Mouse (Mus musculus) layer of hippocampus, postnatal 14 days (tissue): ENCODE measurements around the gene Cyb5b. TPM values are rescaled to one million over a fixed set of nuclear protein-coding genes. Genes with fewer than 3 reads are reported as not detected.

Experiments used
- DNase-seq, 2 experiments: peaks; one replicate each; pipeline ENCODE4 v3.0.0; 2021 to 2022; ENCODE audit warnings: low spot score in 2 of 2, mixed read lengths in 1 of 2
- total RNA-seq, 2 experiments: library from RNA; stranded (reverse); gene quantifications; 2 replicates each; pipeline ENCODE4 v1.2.3; 2021

Gene Cyb5b
- total RNA-seq, 2 experiments from 2014 or later, result 89.7 to 98.4 TPM

DNA sequence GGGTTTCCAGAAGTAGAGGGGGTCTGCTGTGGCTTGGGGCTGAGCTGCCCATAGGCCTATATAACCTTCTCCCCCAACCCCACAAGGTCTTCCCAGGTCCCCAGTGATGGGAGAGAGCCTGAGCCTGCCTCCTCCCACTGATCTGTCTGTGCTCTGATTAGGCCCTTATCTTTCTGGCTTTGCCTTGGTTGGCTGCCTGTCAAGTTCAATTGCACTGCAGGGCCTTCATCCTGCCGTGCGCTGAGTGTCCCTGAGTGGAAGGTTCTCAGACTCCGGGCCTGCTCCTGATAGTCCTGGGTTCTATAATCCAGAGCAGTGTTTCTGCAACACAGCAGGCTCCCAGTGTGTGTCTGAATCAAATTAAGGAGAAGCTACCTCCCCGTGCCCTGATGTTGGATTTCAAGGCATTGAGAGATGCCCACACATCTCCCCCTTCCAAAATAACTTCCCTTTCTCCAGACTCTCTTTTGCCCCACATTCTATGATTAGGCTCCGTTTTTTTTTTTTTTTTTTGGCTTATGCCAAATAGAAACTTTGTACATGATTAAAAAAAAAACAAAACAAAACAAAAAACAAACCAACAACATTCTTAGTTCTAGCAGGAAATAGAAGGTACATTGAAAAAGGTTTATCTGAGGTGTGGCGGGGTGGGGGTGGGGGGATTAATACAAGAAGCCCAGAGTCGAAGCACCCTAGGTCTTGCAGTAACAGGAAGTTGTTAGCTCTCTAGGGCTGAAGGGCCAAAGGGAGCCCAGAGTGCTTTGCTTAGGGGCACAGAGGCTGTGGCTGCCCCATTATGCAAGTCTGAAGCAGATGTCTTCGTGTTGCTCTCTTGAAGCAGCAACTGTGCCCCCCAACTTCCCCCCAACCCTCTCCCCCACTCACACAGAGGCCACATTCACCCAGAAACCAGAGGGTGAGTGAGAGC, 71.7 kb downstream of the Cyb5b start:
- no peak for DNase-seq

DNA sequence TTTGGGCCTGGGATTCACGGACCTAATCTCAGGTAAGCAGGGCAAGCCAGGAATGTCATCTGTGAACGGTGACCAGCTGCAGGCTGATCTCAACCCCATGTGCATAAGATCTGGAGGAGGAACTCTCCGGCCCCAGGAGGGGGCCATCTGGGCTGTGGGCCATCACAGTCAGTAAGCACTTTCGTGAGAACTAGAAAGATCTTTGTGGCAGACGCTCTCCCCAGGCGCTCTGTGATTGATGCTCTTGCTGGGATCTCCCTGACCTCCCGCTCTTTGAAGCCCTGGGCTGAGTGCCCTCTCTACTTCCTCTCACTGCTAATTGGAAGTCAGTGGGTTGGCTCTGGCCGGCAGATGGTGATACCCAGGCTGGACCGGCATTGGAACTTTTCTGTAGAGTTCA, 75.7 kb downstream of the Cyb5b start:
- no peak for DNase-seq

DNA sequence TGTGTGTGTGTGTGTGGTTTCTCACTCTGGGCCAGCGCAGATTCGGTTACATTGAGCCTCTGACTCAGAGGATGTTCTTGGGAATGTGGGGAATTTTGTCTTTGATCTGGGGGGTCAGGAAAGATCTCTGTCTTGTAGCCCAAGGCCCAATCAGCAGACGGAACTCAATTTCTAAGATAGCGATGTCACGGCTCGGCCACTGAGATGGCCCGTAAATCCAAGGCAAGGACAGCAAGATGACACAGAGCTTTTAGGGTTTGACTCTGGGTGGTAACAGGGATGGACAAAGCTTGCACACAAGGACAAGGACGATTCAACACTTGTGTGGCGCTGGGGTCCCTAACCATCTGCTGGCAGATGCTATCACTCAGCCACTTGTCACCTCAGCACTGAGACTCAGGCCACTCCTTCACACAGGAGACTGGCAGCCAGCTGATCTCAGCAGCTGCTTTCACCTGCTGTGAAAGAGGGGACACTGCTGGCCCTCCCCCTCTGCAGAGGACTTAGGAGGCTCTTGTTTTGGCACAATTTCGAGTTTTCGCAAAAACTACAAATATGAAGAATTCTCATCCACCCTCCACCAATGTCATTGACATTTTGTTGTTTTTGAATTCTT, 76.7 kb downstream of the Cyb5b start:
- DNase-seq, result no peak

DNA sequence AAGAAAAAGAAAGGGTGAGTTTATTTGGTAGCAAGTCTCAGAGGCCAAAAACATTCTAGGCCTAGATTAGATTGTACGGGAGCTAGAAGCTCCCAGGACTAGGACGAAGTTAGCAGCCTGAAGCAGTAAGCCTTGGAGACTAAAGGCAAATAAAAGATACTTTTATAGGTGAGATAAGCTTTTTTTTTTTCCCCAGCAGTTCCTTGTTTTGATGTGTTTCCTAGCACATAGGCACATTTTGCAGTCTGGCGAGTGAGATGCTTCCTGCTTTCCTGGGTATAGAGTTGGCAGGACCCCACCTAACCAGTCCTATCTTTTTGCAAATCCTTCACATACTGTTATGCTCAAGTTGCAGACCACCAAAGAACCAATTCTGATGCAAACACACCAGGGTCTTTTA, 82.8 kb downstream of the Cyb5b start:
- no peak for DNase-seq

DNA sequence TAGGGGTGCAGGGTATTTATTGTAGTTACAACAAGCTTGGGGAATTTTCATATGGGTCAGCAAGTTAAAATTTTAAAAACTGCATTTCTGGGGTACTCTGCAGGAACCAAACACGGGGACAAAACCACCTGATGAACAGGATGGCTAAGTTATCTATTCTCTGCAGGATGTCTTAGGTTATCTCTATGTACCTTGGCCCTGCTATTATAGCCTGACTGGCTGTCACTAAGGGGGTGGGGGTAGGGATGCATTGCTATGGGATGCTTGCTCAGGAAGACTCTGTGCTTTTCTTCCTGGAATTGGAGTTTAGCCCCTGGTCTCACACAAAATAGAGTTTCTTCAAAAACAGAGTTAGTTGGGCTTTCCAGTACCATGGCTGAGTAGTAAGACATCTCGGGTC, 83.3 kb downstream of the Cyb5b start:
- DNase-seq, result no peak

Other genes with a start within 250 kb of the Cyb5b start
- gene Sntb2, start 214.9 kb upstream of the Cyb5b start, total RNA-seq, result 10 to 100 TPM; 11.9 to 13.0 TPM
- 100 to 1,000 TPM; 110 to 113 TPM for gene Vps4a, start 119.4 kb upstream of the Cyb5b start, total RNA-seq
- 10 to 100 TPM; 24.6 to 24.9 TPM for gene Pdf, start 102.0 kb upstream of the Cyb5b start, total RNA-seq
- 10 to 100 TPM; 27.6 to 29.0 TPM for gene Cog8, start 94.0 kb upstream of the Cyb5b start, total RNA-seq
- gene Nip7, start 93.8 kb upstream of the Cyb5b start, total RNA-seq, result 10 to 100 TPM; 46.1 to 49.3 TPM
- gene Tmed6, start 85.0 kb upstream of the Cyb5b start, total RNA-seq, result not detected
- 10 to 100 TPM; 33.9 to 37.1 TPM for gene Terf2, start 54.1 kb upstream of the Cyb5b start, total RNA-seq
- 10 to 100 TPM; 47.2 to 52.5 TPM for gene Nfat5, start 142.8 kb downstream of the Cyb5b start, total RNA-seq